Mouse (Mus musculus) lung, postnatal 0 days (tissue): ENCODE measurements at regions not wholly inside any gene's neighbourhood (a gene's known extent, or its start where the extent isn't known, plus 50 kb on each side); places are given as distances from the start of the nearest gene placed in this dataset.

ENCODE experiments used
- ATAC-seq: fragments of 200-750 bp; cut with Nextera tagmentation; 2 replicates; pipeline ENCODE4 v1.8.0; 2017; ENCODE audit warnings: moderate library complexity
- DNase-seq: peaks from one replicate; pipeline ENCODE4 v3.0.0-alpha.2; 2016; ENCODE audit warnings: low spot score
- H3K27ac ChIP-seq: fragments of 300-500 bp; sonication (generic); 2 replicates; pipeline ENCODE4 v1.5.1; 2014; ENCODE audit warnings: antibody characterized with exemption, mild to moderate bottlenecking, low read length, mixed read lengths
- H3K27me3 ChIP-seq: fragments of 300-500 bp; sonication (generic); replicated peaks from 2 replicates; pipeline ENCODE4 v1.6.1; 2014; ENCODE audit warnings: low read length, mixed read lengths; ENCODE audit not compliant: insufficient read depth
- H3K36me3 ChIP-seq: fragments of 300-500 bp; sonication (generic); 2 replicates; pipeline ENCODE4 v1.6.1; 2014; ENCODE audit warnings: low read length, mixed read lengths; ENCODE audit not compliant: insufficient read depth
- H3K4me1 ChIP-seq: fragments of 300-500 bp; sonication (generic); 2 replicates; pipeline ENCODE4 v1.6.1; 2014; ENCODE audit warnings: antibody characterized with exemption, low read depth, low read length, mixed read lengths; ENCODE audit not compliant: insufficient read depth
- H3K4me2 ChIP-seq: fragments of 300-500 bp; sonication (generic); replicated peaks from 2 replicates; pipeline ENCODE4 v1.6.1; 2014; ENCODE audit warnings: low read depth, mild to moderate bottlenecking, low read length, moderate library complexity, mixed read lengths
- H3K4me3 ChIP-seq: fragments of 300-500 bp; sonication (generic); 2 replicates; pipeline ENCODE4 v1.5.1; 2014; ENCODE audit warnings: low read depth, low read length
- H3K9ac ChIP-seq: fragments of 300-500 bp; sonication (generic); replicated peaks from 2 replicates; pipeline ENCODE4 v1.6.1; 2014; ENCODE audit warnings: low read depth, mild to moderate bottlenecking
- H3K9me3 ChIP-seq: fragments of 300-500 bp; sonication (generic); 2 replicates; pipeline ENCODE4 v1.6.1; 2016; ENCODE audit warnings: low read length, mixed read lengths
- CTCF ChIP-seq: IDR thresholded peaks from 2 replicates; pipeline ENCODE4 v1.5.1; 2016; ENCODE audit warnings: antibody characterized with exemption, mild to moderate bottlenecking
- EP300 ChIP-seq: IDR thresholded peaks from 2 replicates; pipeline ENCODE4 v1.6.1; 2016; ENCODE audit warnings: antibody characterized with exemption, mild to moderate bottlenecking, control low read depth
- WGBS: fragments of 180-500 bp; shearing (Covaris S2); extraction: QIAGEN DNeasy Blood & Tissue Kit; methylation state at CpG from one replicate; pipeline ENCODE4 v1.1.7; 2014; 5-methylcytosine and 5-hydroxymethylcytosine counted together

GRCm38 (mm10) chrX:157024343-157024742, 390.8 kb downstream of the Phex start:
- no peak overlapping the region for H3K9ac ChIP-seq
- TF ChIP-seq CTCF (no peak), EP300 (no peak)
- no peaks in the 10 kb centered on the region for H3K4me1 ChIP-seq
- ATAC-seq (no peak), DNase-seq (no peak)
- no peak overlapping the region for H3K27ac ChIP-seq
- no peaks in the 10 kb centered on the region for H3K9me3 ChIP-seq
- no peak overlapping the region for H3K4me2 ChIP-seq
- H3K4me3 ChIP-seq, result no peak overlapping the region
- no peaks in the 10 kb centered on the region for H3K36me3 ChIP-seq
- no peaks in the 10 kb centered on the region for H3K27me3 ChIP-seq

GRCm38 (mm10) chrX:157021851-157022250, 393.3 kb downstream of the Phex start:
- no peak for DNase-seq
- no peaks in the 10 kb centered on the region for H3K27me3 ChIP-seq
- H3K4me2 ChIP-seq, result no peak overlapping the region
- no peak overlapping the region for H3K27ac ChIP-seq
- TF ChIP-seq CTCF (no peak), EP300 (no peak)
- H3K36me3 ChIP-seq, result no peaks in the 10 kb centered on the region
- H3K4me1 ChIP-seq, result no peaks in the 10 kb centered on the region
- ATAC-seq, result no peak
- no peak overlapping the region for H3K9ac ChIP-seq
- no peak overlapping the region for H3K4me3 ChIP-seq
- no peaks in the 10 kb centered on the region for H3K9me3 ChIP-seq
- WGBS, result 35% methylated on average over 1 of the region's 1 CpGs

- no peaks in the 10 kb centered on the region for H3K4me1 ChIP-seq
- 72% methylated on average over 3 of the region's 3 CpGs for whole genome bisulfite sequencing
Measured at GRCm38 (mm10) chrX:157020337-157020736, 394.8 kb downstream of the Phex start.

GRCm38 (mm10) chrX:156989986-156990518, 425.1 kb downstream of the Phex start:
- no peak for TF ChIP-seq CTCF
- TF ChIP-seq EP300, result no peak
- no peak overlapping the region for H3K27ac ChIP-seq
- DNase-seq, result no peak
- H3K9me3 ChIP-seq, result no peaks in the 10 kb centered on the region
- H3K36me3 ChIP-seq, result no peaks in the 10 kb centered on the region
- WGBS, result 60% methylated on average over 2 of the region's 2 CpGs
- no peak overlapping the region for H3K9ac ChIP-seq
- no peaks in the 10 kb centered on the region for H3K27me3 ChIP-seq
- ATAC-seq, result no peak
- no peak overlapping the region for H3K4me2 ChIP-seq
- H3K4me3 ChIP-seq, result no peak overlapping the region
- H3K4me1 ChIP-seq, result no peaks in the 10 kb centered on the region

More at GRCm38 (mm10) chrX:157020337-157020736, 394.8 kb downstream of the Phex start:
- Histone ChIP-seq H3K27ac (no peak overlapping the region), H3K9me3 (no peaks in the 10 kb centered on the region), H3K9ac (no peak overlapping the region), H3K36me3 (no peaks in the 10 kb centered on the region), H3K4me3 (no peak overlapping the region), H3K27me3 (no peaks in the 10 kb centered on the region), H3K4me2 (no peak overlapping the region)
- DNase-seq (no peak), ATAC-seq (no peak)
- TF ChIP-seq CTCF (no peak), EP300 (no peak)

GRCm38 (mm10) chrX:156947093-156947492, 468.0 kb downstream of the Phex start:
- Histone ChIP-seq H3K36me3 (no peaks in the 10 kb centered on the region), H3K4me2 (no peak overlapping the region), H3K27ac (no peak overlapping the region), H3K27me3 (no peaks in the 10 kb centered on the region), H3K9ac (no peak overlapping the region), H3K4me1 (no peaks in the 10 kb centered on the region), H3K4me3 (no peak overlapping the region), H3K9me3 (no peaks in the 10 kb centered on the region)
- WGBS, result 71% methylated on average over 1 of the region's 1 CpGs
- ATAC-seq (no peak), DNase-seq (no peak)
- TF ChIP-seq CTCF (no peak), EP300 (no peak)

- H3K36me3 ChIP-seq, result no peaks in the 10 kb centered on the region
- DNase-seq (no peak), ATAC-seq (no peak)
- H3K9me3 ChIP-seq, result no peaks in the 10 kb centered on the region
- H3K27me3 ChIP-seq, result no peaks in the 10 kb centered on the region
- no peak for TF ChIP-seq EP300
- TF ChIP-seq CTCF, result no peak
- no peak overlapping the region for H3K4me2 ChIP-seq
- H3K4me1 ChIP-seq, result no peaks in the 10 kb centered on the region
- H3K27ac ChIP-seq, result no peak overlapping the region
- no peak overlapping the region for H3K9ac ChIP-seq
- WGBS, result 54% methylated on average over 1 of the region's 1 CpGs
- H3K4me3 ChIP-seq, result no peak overlapping the region
Measured at GRCm38 (mm10) chrX:156944223-156944622, 470.9 kb downstream of the Phex start.

GRCm38 (mm10) chrX:156913363-156913762, 501.7 kb downstream of the Phex start:
- no peak overlapping the region for H3K4me3 ChIP-seq
- ATAC-seq, result no peak
- no peaks in the 10 kb centered on the region for H3K9me3 ChIP-seq
- no peaks in the 10 kb centered on the region for H3K4me1 ChIP-seq
- H3K36me3 ChIP-seq, result no peaks in the 10 kb centered on the region
- no peaks in the 10 kb centered on the region for H3K27me3 ChIP-seq
- WGBS, result 54% methylated on average over 1 of the region's 1 CpGs
- TF ChIP-seq EP300 (no peak), CTCF (peak; percentile 25)
- no peak overlapping the region for H3K27ac ChIP-seq
- DNase-seq, result peak; percentile 7
- H3K9ac ChIP-seq, result no peak overlapping the region
- H3K4me2 ChIP-seq, result no peak overlapping the region
